Mouse (Mus musculus): ENCODE measurements around the gene Ppp1r1c.
"Not testable (repeated sequence)": the region's sequence is repeated elsewhere in the genome, so short reads cannot be mapped to it uniquely, and the experiment has no call there.

The Ppp1r1c gene

DNA sequence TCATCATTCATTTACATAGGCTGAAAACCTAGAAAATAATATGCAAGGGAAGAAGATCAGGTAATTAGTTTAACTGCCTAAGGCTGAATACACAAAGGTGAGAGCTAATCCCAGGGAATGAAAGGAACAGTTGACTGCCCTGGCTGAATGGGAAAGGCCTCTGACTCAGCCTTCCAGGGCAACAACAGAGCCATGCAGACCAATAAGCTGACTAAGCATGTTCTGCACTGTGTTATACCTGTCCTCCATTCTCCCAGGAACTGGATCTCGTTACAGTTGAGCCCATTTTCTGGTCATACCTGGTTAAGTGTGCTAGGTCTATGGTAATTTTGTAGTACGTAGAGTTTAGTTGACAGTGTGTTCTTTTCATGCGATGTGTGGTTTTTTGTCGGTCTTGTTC lies 36.6 kb downstream of the Ppp1r1c start:
- DNase-seq (ENCODE audit: low spot score in 2 of 2) = no peak

DNA sequence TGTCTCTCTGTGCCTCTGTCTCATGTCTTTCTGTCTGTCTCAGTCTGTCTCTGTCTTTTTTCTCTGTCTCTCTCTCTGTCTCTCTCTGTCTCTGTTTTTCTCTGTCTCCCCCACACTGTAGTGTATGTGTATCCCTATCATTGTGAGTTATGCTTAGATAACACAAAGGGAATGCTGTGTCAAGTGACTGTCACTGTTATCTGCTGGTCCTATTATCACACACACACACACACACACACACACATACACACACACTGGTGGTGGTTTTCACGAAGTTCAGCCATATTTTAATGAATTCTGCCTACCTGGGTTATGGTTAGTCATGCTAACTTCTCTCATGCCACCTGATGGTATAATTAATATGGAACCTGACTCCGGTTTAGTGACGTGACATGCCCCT lies 44.1 kb downstream of the Ppp1r1c start:
- DNase-seq (ENCODE audit: low spot score in 2 of 2) = no peak

- DNase-seq (ENCODE audit: low spot score in 2 of 2) = peak in 1 of 2 experiments; percentile 25
Measured at GRCm38 (mm10) chr2:79760018-79760417, 52.4 kb downstream of the Ppp1r1c start.

DNA sequence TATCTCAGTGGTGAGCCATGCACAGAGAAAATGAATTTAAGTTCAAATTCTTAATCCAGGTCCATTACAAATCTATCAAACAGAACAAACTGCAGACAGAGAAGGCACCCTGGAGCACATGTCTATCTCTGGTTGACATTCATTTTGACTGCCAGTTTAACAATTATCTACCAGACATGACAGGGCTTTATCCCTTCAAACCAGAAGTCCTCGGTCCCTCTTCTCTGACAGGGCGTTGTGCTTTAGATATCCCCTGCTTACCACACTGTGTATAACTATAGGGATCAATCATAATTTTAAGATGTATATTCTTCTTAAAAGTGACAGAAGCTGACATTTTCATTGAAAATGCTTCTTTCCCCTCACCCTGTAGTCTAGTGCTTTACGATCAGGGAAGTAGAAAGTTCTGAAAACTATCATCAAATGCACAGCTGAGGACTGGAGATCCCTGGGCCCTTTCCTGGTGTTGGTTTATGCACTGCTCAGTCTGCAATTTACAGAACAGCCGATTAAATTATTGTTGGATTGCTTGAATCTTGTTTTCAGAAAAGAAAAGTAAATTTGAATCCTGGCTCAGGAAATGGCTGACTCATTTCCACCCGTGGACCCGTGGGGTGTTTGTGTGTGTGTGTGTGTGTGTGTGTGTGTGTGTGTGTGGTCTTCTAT lies 55.3 kb downstream of the Ppp1r1c start:
- DNase-seq (ENCODE audit: low spot score in 2 of 2) = no peak

GRCm38 (mm10) chr2:79765032-79765431 lies 57.5 kb downstream of the Ppp1r1c start:
- no peak for DNase-seq (ENCODE audit: low spot score in 2 of 2)

- no peak for DNase-seq (ENCODE audit: low spot score in 2 of 2)
Measured at GRCm38 (mm10) chr2:79765723-79766122, 58.1 kb downstream of the Ppp1r1c start.

GRCm38 (mm10) chr2:79768625-79769024 lies 61.0 kb downstream of the Ppp1r1c start:
- no peak for DNase-seq (ENCODE audit: low spot score in 2 of 2)

DNA sequence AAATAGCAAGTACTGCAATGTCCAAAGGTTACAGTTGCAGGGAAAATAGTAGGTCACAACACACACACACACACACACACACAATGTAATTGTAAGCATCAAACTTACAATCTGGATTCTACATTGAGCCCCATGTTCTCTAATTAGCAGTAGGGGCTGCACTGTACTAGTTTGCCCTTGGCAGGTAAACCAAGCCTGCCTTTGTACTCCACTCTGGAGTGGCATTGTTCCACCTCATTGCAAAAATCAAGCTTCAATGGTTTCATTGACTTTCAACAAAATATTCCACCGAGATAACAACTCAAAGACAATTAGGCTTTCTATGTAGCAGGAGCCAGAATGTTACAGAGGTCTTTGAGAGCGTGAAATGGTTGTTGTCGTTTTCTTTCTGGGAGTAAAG lies 62.7 kb downstream of the Ppp1r1c start:
- no peak for DNase-seq (ENCODE audit: low spot score in 2 of 2)

DNA sequence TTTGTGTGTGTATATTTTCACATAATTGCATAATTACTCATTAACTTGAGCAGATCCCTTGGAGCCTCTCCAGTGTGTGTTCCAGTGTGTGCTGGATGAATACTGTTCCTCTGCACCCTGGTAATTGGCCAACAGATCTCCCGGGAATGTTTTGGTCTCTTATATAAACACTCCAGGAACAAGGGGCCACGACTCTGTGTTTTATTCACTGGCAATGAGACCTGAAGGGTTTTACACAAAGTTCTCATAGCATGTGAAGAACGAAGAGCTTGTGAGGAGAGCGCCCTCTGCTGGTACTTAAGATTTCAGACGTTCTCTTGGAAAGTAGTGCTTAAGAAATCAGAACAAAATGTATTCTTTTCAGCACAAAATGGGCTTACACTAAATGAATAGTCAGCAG lies 66.8 kb downstream of the Ppp1r1c start:
- peak; percentile 22 to 73 for DNase-seq (ENCODE audit: low spot score in 2 of 2)

DNA sequence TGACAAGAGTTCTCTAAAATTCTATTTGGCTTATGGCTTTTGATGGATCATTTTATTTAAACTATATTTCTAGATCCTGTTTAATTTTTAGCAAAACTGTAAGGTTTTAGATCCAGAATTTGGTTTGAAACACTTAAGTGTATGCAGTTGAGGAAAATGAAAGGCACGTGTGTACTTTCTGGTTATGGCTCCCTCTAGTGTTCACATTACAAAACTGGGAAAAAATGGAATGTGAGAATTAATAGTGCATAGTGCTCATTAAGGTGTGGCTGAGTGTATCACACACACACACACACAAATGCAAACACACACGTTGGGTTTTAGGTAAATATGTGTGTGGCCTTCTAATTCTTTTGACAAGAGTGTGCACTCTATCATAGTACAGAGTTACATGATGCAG lies 70.2 kb downstream of the Ppp1r1c start:
- no peak for DNase-seq (ENCODE audit: low spot score in 2 of 2)

- no peak for DNase-seq (ENCODE audit: low spot score in 2 of 2)
Measured at GRCm38 (mm10) chr2:79780772-79781171, 73.2 kb downstream of the Ppp1r1c start.

DNA sequence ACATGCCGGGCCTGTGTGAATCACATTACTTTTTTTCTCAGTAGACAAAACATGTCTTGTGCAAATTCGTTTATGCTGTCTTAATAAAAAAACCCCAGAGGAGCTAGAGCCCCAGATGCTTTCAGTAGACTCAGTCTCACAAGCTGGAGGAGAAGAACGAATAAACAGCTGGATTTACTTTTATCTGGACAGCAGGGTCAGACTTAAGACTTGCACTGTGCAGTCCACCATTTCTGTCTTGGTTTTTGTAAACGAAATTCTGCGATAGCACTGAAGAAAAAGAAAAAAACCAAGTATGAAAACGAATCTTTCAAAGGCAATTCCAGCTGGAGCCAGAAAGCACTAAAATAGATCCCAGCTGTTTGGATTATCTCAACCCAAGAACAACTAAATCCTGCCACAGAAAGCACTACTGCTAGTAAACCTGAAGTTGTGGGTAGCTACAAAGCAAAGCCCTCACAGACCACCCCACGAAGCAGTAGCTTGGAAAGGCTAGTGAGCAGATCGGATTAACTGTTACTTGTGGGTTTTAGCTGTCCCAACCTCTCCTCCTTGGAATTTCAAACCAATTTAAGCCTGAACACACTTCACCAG lies 78.1 kb downstream of the Ppp1r1c start:
- no peak for DNase-seq (ENCODE audit: low spot score in 2 of 2)

DNA sequence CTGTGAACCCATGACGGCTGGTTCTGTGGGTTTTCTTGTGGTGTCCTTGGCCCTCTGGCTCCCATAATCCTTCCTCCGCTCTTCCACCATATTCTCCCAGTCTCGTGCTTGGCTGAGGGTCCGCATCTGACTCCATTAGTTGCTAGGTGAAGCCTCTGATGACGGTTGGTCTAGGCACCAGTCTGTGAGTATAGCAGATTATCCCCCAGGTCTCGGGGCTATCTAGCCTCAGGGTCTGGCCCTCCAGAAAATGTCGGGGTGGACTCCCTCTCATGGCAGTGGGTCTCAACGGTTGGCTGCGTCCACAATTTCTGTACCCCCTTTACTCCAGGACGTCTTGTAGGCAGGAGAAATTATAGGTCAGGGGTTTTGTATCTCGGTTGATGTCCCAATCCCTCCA lies 78.9 kb downstream of the Ppp1r1c start:
- DNase-seq (ENCODE audit: low spot score in 2 of 2) = no peak

GRCm38 (mm10) chr2:79793186-79793585 lies 85.6 kb downstream of the Ppp1r1c start:
- no peak for DNase-seq (ENCODE audit: low spot score in 2 of 2)

- no peak for DNase-seq (ENCODE audit: low spot score in 2 of 2)
Measured at GRCm38 (mm10) chr2:79797444-79797843, 89.9 kb downstream of the Ppp1r1c start.

DNA sequence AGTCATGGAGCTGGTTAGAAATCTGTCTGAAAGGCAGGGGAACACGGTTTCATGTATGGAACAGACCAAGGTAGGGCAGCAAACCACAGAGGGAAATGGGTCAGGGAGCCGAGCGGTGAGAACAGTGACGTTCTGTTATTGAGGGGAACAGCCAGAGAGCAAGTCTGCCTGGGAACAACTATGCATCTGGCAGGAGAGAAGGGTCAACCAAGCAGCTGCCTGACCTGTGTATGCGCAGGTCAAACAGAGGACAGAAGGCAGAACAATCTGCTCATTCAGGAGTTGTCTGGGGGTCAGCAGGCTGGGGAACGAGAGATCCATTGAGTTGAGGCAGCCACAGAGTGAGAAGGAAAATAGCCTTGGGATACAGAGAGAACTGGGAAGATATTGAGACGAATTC lies 91.0 kb downstream of the Ppp1r1c start:
- no peak for DNase-seq (ENCODE audit: low spot score in 2 of 2)

- no peak for DNase-seq (ENCODE audit: low spot score in 2 of 2)
Measured at GRCm38 (mm10) chr2:79815708-79816484, 108.3 kb downstream of the Ppp1r1c start.

DNA sequence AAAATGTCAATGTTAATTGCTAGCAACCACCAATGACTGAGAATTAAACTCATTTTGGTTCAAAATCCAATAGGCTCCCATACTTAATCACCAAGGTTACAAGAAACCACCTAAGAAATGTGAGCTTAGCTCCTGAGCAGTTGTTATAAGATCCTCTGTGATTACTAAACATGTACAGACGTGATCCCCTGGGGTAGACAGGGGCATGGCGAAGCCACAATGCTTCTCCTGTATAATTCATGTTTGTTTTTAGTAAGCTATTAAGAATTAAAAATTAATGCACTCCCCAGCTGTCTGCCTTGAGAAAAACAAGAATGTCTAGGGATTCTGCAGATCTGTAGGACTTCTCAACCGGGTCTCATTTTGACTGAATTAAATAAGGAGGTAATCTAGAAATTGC lies 112.0 kb downstream of the Ppp1r1c start:
- DNase-seq (ENCODE audit: low spot score in 2 of 2) = no peak

DNA sequence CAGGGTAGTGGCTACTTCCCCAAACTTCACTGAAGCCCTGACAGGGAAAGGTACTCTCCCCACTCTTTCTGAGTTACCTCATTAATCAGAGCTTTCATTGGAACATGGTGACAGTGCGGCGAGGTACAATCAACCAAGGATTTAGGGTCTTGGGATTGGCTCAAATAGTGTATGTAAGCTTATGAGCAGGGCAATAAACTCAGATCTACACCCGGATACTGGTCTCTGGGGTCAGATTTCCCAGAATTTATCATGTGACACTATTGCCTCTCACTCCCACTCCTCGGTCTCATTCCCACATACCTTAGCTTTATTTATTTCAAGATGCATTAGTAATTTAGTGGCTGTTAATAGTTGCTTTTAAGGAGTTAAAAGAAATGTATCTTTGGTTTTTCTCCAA lies 118.3 kb downstream of the Ppp1r1c start:
- no peak for DNase-seq (ENCODE audit: low spot score in 2 of 2)

- no peak for DNase-seq (ENCODE audit: low spot score in 2 of 2)
Measured at GRCm38 (mm10) chr2:79839090-79839489, 131.5 kb downstream of the Ppp1r1c start.

GRCm38 (mm10) chr2:79839513-79839912 lies 131.9 kb downstream of the Ppp1r1c start:
- no peak for DNase-seq (ENCODE audit: low spot score in 2 of 2)

- DNase-seq (ENCODE audit: low spot score in 2 of 2) = not testable (repeated sequence)
Measured at GRCm38 (mm10) chr2:79847396-79847795, 139.8 kb downstream of the Ppp1r1c start.

- no peak for DNase-seq (ENCODE audit: low spot score in 2 of 2)
Measured at GRCm38 (mm10) chr2:79856874-79857273, 149.3 kb downstream of the Ppp1r1c start.
